Comparison of ENCODE assay signal across 16 mouse cellular contexts in genomic region chr1:131754212-131754829, GRCm38 (mm10). TPM values are rescaled to one million over a fixed set of nuclear protein-coding genes. Genes with fewer than 3 reads are reported as not detected.
A peak's percentile ranks its signal among the peaks of the same experiment; 100 is the strongest.
DNase-seq lines count a peak whose midpoint lies in the region; ATAC-seq and TF ChIP-seq lines count a peak whose summit lies in the region.
"Had no signal": no experiment of that assay in that cellular context is flagged by ENCODE, and none has a peak within 500 bp of the region (broad histone marks: within the 10 kb centered on the region; RNA-seq: fewer than 3 reads in every experiment).

No protein-coding gene starts in this region.

- WGBS in intestine, embryonic 16.5 days = 48% methylated on average over 3 of the region's 3 CpGs
- WGBS in intestine, embryonic 15.5 days = 47% methylated on average over 3 of the region's 3 CpGs

- no peak for TF ChIP-seq CTCF in gastrocnemius, adult 2 months (IDR thresholded peaks at IDR 0.05)
- TF ChIP-seq CTCF in G1E (IDR thresholded peaks at IDR 0.05; ENCODE audit: low read depth, low read length) = no peak

- H3K4me1 ChIP-seq in intestine, embryonic 16.5 days (ENCODE audit: control insufficient read depth, insufficient read depth, low read length) = no peaks in the 10 kb centered on the region; the same call in 1 of the 2 replicates
- no peaks in the 10 kb centered on the region for H3K4me1 ChIP-seq in intestine, embryonic 15.5 days (replicated peaks)
- peaks cover 66% of the 10 kb centered on the region for H3K4me1 ChIP-seq in G1E (ENCODE audit: insufficient read depth, low read depth, low read length)
- H3K4me1 ChIP-seq: kidney, embryonic 15.5 days had no signal

- no peak overlapping the region for H3K9ac ChIP-seq in intestine, embryonic 16.5 days (ENCODE audit: low read depth, low read length)
- no peak overlapping the region for H3K9ac ChIP-seq in intestine, embryonic 15.5 days
- H3K9ac ChIP-seq: kidney, embryonic 15.5 days had no signal

- intact Hi-C loops in gastrocnemius, adult 2 months (cut with DNase I) = no loop called here
- intact Hi-C loops in gastrocnemius, postnatal 36 days (cut with DNase I) = no loop called here

- DNase-seq in gastrocnemius, adult 2 months = no peak
- no peak for DNase-seq in gastrocnemius, postnatal 36 days
- DNase-seq in G1E (ENCODE audit: low spot score) = peak; percentile 86
- DNase-seq in cerebellum, adult 18-20 months = no peak
- DNase-seq in thymus, postnatal 36 days = no peak
- DNase-seq: cerebellum, adult 9-11 months; embryo, embryonic 11 days; thymus, postnatal 4 days had no signal

- H3K4me2 ChIP-seq in intestine, embryonic 16.5 days (ENCODE audit: low read depth, low read length) = no peak overlapping the region
- H3K4me2 ChIP-seq in intestine, embryonic 15.5 days (replicated peaks) = no peak overlapping the region
- H3K4me2 ChIP-seq: kidney, embryonic 15.5 days had no signal

- peak overlapping the region; percentile 81 for H3K27ac ChIP-seq in gastrocnemius, adult 2 months
- H3K27ac ChIP-seq in intestine, embryonic 16.5 days (ENCODE audit: low read length) = no peak overlapping the region
- no peak overlapping the region for H3K27ac ChIP-seq in intestine, embryonic 15.5 days
- H3K27ac ChIP-seq: kidney, embryonic 15.5 days; midbrain, embryonic 10.5 days had no signal

- H3K27me3 ChIP-seq in intestine, embryonic 16.5 days (replicated peaks; ENCODE audit: control insufficient read depth, insufficient read depth, low read length) = no peaks in the 10 kb centered on the region
- no peaks in the 10 kb centered on the region for H3K27me3 ChIP-seq in intestine, embryonic 15.5 days (replicated peaks)
- H3K27me3 ChIP-seq in G1E (ENCODE audit: insufficient read depth, low read length) = peaks cover 26% of the 10 kb centered on the region
- H3K27me3 ChIP-seq: kidney, embryonic 15.5 days had no signal

- H3K9me3 ChIP-seq in intestine, embryonic 16.5 days (ENCODE audit: control insufficient read depth, low read length) = no peaks in the 10 kb centered on the region
- H3K9me3 ChIP-seq in intestine, embryonic 15.5 days = no peaks in the 10 kb centered on the region
- H3K9me3 ChIP-seq in G1E (replicated peaks) = no peaks in the 10 kb centered on the region
- H3K9me3 ChIP-seq: kidney, embryonic 15.5 days; midbrain, embryonic 10.5 days had no signal

- no peaks in the 10 kb centered on the region for H3K36me3 ChIP-seq in intestine, embryonic 16.5 days (ENCODE audit: control insufficient read depth, insufficient read depth, low read length)
- H3K36me3 ChIP-seq in intestine, embryonic 15.5 days = no peaks in the 10 kb centered on the region
- no peaks in the 10 kb centered on the region for H3K36me3 ChIP-seq in G1E (replicated peaks)
- H3K36me3 ChIP-seq: kidney, embryonic 15.5 days; midbrain, embryonic 10.5 days had no signal

- 0 out of 2 replicates have a peak, but pooled peaks have one; percentile 38 for ATAC-seq in intestine, embryonic 16.5 days
- ATAC-seq in intestine, embryonic 15.5 days = no peak
- peak; percentile 92 for ATAC-seq in G1E (ENCODE audit: extremely low read depth, insufficient number of reproducible peaks, low FRiP score, poor library complexity, severe bottlenecking)
- peak; percentile 26 for ATAC-seq in megakaryocyte progenitor cell, adult 5-6 weeks (replicated peaks; ENCODE audit: poor library complexity)

- no peak overlapping the region for H3K4me3 ChIP-seq in gastrocnemius, adult 2 months
- H3K4me3 ChIP-seq in intestine, embryonic 16.5 days (ENCODE audit: low read length) = no peak overlapping the region
- H3K4me3 ChIP-seq in intestine, embryonic 15.5 days (replicated peaks) = no peak overlapping the region
- H3K4me3 ChIP-seq in G1E (ENCODE audit: low read depth, low read length) = peak overlapping the region; percentile 49; the same call in 1 of the 2 replicates
- H3K4me3 ChIP-seq: kidney, embryonic 15.5 days; midbrain, embryonic 10.5 days had no signal

RNA-seq across cellular contexts. Expression of gene Slc26a9, which starts 10.5 kb away (rescaled TPM):
- total RNA-seq in gastrocnemius, adult 2 months (2021) = not detected
- total RNA-seq in gastrocnemius, postnatal 36 days (2021) = not detected
- polyA plus RNA-seq in intestine, embryonic 16.5 days (2015; fragmentation: Nextera tagmentation; extraction: Ambion mirVana) = 2.1 and 2.8 TPM in 2 replicates
- 0.68 and 3.6 TPM in 2 replicates for polyA plus RNA-seq in intestine, embryonic 15.5 days (2015; fragmentation: Nextera tagmentation; extraction: Ambion mirVana)
- total RNA-seq in G1E (2014; fragmentation: Nextera tagmentation) = 1.9 and 3.2 TPM in 2 replicates
- 0.98 and 0.99 TPM in 2 replicates for total RNA-seq in G1E (2017)
- 0.11 and 0.17 TPM in 2 replicates for polyA plus RNA-seq in G1E (2012)
- 0.02 and 0.25 TPM in 2 replicates for total RNA-seq in megakaryocyte progenitor cell, adult 5-6 weeks (2015)
- 0.14 TPM in 1 of 2 replicates, not detected in the other for total RNA-seq in megakaryocyte progenitor cell, adult 5-6 weeks (2017)
- total RNA-seq: gastrocnemius, postnatal 25 days had no signal
- polyA plus RNA-seq: forebrain, embryonic 11.5 days; liver, adult 2 months; midbrain, embryonic 10.5 days had no signal

RNA-seq across cellular contexts. Expression of gene Pm20d1, which starts 42.9 kb away (rescaled TPM):
- total RNA-seq in gastrocnemius, adult 2 months (2021) = 1 to 10 TPM in 1 of 2 experiments, under 1 TPM in 1; 0.26 to 1.3 TPM
- total RNA-seq in gastrocnemius, postnatal 36 days (2021) = under 1 TPM; 0.57 to 0.69 TPM
- 8.0 and 10.2 TPM in 2 replicates for polyA plus RNA-seq in intestine, embryonic 16.5 days (2015; fragmentation: Nextera tagmentation; extraction: Ambion mirVana)
- 3.8 and 5.6 TPM in 2 replicates for polyA plus RNA-seq in intestine, embryonic 15.5 days (2015; fragmentation: Nextera tagmentation; extraction: Ambion mirVana)
- total RNA-seq in G1E (2014; fragmentation: Nextera tagmentation) = not detected in 2 replicates
- 0.06 and 0.16 TPM in 2 replicates for total RNA-seq in G1E (2017)
- not detected in 2 replicates for polyA plus RNA-seq in G1E (2012)
- total RNA-seq in megakaryocyte progenitor cell, adult 5-6 weeks (2015) = 0.15 and 0.17 TPM in 2 replicates
- 0.07 and 0.08 TPM in 2 replicates for total RNA-seq in megakaryocyte progenitor cell, adult 5-6 weeks (2017)
